Mouse (Mus musculus) thymus, adult 2 months (tissue): Measurements from ENCODE around the gene Sfswap. TPM values are rescaled to one million over a fixed set of nuclear protein-coding genes. Genes with fewer than 3 reads are reported as not detected.

Source experiments
- DNase-seq: peaks from one replicate; pipeline ENCODE4 v3.0.0; 2021
- H3K27ac ChIP-seq: fragments of 200-500 bp; 2 replicates; pipeline ENCODE4 v1.5.1; 2012; ENCODE audit warnings: low read length, control low read depth; ENCODE audit not compliant: control insufficient read depth, insufficient read depth
- H3K27me3 ChIP-seq: fragments of 200-500 bp; 2 replicates; pipeline ENCODE4 v1.6.1; 2012; ENCODE audit warnings: mild to moderate bottlenecking, low read length, moderate library complexity, mixed read lengths; ENCODE audit not compliant: control insufficient read depth, insufficient read depth
- H3K36me3 ChIP-seq: fragments of 200-500 bp; 2 replicates; pipeline ENCODE4 v1.6.1; 2012; ENCODE audit warnings: mild to moderate bottlenecking, low read length, moderate library complexity; ENCODE audit not compliant: control insufficient read depth, insufficient read depth
- H3K4me1 ChIP-seq: fragments of 200-500 bp; replicated peaks from 2 replicates; pipeline ENCODE4 v1.6.1; 2012; ENCODE audit warnings: low read length; ENCODE audit not compliant: control insufficient read depth, insufficient read depth
- H3K4me3 ChIP-seq: fragments of 200-500 bp; 2 replicates; pipeline ENCODE4 v1.5.1; 2012; ENCODE audit warnings: mild to moderate bottlenecking, low read length, control low read depth, moderate library complexity; ENCODE audit not compliant: control insufficient read depth, insufficient read depth
- CTCF ChIP-seq: fragments of 200-500 bp; IDR thresholded peaks from 2 replicates; pipeline ENCODE4 v1.5.1; 2012; ENCODE audit warnings: mild to moderate bottlenecking, control low read depth, low read length, moderate library complexity, borderline replicate concordance; ENCODE audit not compliant: control insufficient read depth, poor library complexity, insufficient read depth; ENCODE audit errors: extremely low read depth
- POLR2A ChIP-seq: fragments of 200-500 bp; IDR thresholded peaks from 2 replicates; pipeline ENCODE4 v1.6.1; 2012; ENCODE audit warnings: mild to moderate bottlenecking, low read length, control low read depth, moderate library complexity; ENCODE audit not compliant: control insufficient read depth, poor library complexity, insufficient read depth; ENCODE audit errors: extremely low read depth
- WGBS: fragments of 180-500 bp; shearing (Covaris S2); methylation state at CpG from one replicate; pipeline ENCODE4 v1.1.7; 2018; 5-methylcytosine and 5-hydroxymethylcytosine counted together
- polyA plus RNA-seq: library from polyadenylated mRNA; depleted of rRNA; stranded (reverse); fragments of >200 nt; gene quantifications from 2 replicates; pipeline ENCODE4 v1.2.3, GENCODE M21; 2012

Gene Sfswap
- polyA plus RNA-seq, 1 experiment: 160 TPM

GRCm38 (mm10) chr5:129558591-129558990 is 57.6 kb downstream of the Sfswap start:
- no peaks in the 10 kb centered on the region for H3K27me3 ChIP-seq
- H3K4me3 ChIP-seq: no peak overlapping the region
- WGBS: 63% methylated on average over 5 of the region's 5 CpGs
- no peaks in the 10 kb centered on the region for H3K4me1 ChIP-seq
- no peak for DNase-seq
- TF ChIP-seq CTCF (no peak), POLR2A (no peak)
- H3K36me3 ChIP-seq: peaks cover 74% of the 10 kb centered on the region
- no peak overlapping the region for H3K27ac ChIP-seq

GRCm38 (mm10) chr5:129559283-129559682 is 58.3 kb downstream of the Sfswap start:
- Histone ChIP-seq H3K27me3 (no peaks in the 10 kb centered on the region), H3K27ac (no peak overlapping the region), H3K4me3 (no peak overlapping the region), H3K4me1 (no peaks in the 10 kb centered on the region), H3K36me3 (peaks cover 74% of the 10 kb centered on the region)
- 94% methylated on average over 11 of the region's 11 CpGs for WGBS
- TF ChIP-seq POLR2A (no peak), CTCF (no peak)
- DNase-seq: no peak

- WGBS: 98% methylated on average over 8 of the region's 8 CpGs
These were observed 61.3 kb downstream of the Sfswap start for GRCm38 (mm10) chr5:129562342-129562741.

GRCm38 (mm10) chr5:129568596-129568995 is 67.6 kb downstream of the Sfswap start:
- peaks cover 59% of the 10 kb centered on the region for H3K36me3 ChIP-seq
- WGBS: 96% methylated on average over 4 of the region's 4 CpGs
- no peak overlapping the region for H3K27ac ChIP-seq
- no peaks in the 10 kb centered on the region for H3K4me1 ChIP-seq
- no peak overlapping the region for H3K4me3 ChIP-seq
- TF ChIP-seq POLR2A (no peak), CTCF (no peak)
- H3K27me3 ChIP-seq: no peaks in the 10 kb centered on the region
- DNase-seq: no peak

More at GRCm38 (mm10) chr5:129562342-129562741, 61.3 kb downstream of the Sfswap start:
- no peak for DNase-seq
- H3K4me1 ChIP-seq: no peaks in the 10 kb centered on the region
- H3K27me3 ChIP-seq: no peaks in the 10 kb centered on the region
- H3K36me3 ChIP-seq: peaks cover 66% of the 10 kb centered on the region
- no peak overlapping the region for H3K4me3 ChIP-seq
- H3K27ac ChIP-seq: no peak overlapping the region
- TF ChIP-seq CTCF (no peak), POLR2A (no peak)

- Histone ChIP-seq H3K27me3 (no peaks in the 10 kb centered on the region; the same call in 1 of the 2 replicates), H3K4me3 (no peak overlapping the region), H3K36me3 (no peaks in the 10 kb centered on the region), H3K4me1 (no peaks in the 10 kb centered on the region), H3K27ac (no peak overlapping the region)
- WGBS: 11% methylated on average over 12 of the region's 12 CpGs
- TF ChIP-seq CTCF: no peak
- TF ChIP-seq POLR2A: no peak
- no peak for DNase-seq
These were observed 77.2 kb downstream of the Sfswap start for GRCm38 (mm10) chr5:129578201-129578600.

GRCm38 (mm10) chr5:129580046-129580445 is 79.0 kb downstream of the Sfswap start:
- Histone ChIP-seq H3K27me3 (no peaks in the 10 kb centered on the region; the same call in 1 of the 2 replicates), H3K36me3 (no peaks in the 10 kb centered on the region), H3K4me1 (peaks cover 7% of the 10 kb centered on the region), H3K27ac (no peak overlapping the region), H3K4me3 (no peak overlapping the region)
- WGBS: 26% methylated on average over 6 of the region's 6 CpGs
- TF ChIP-seq CTCF (no peak), POLR2A (no peak)
- DNase-seq: no peak

GRCm38 (mm10) chr5:129580572-129580971 is 79.6 kb downstream of the Sfswap start:
- no peak for TF ChIP-seq POLR2A
- no peak for TF ChIP-seq CTCF
- no peak for DNase-seq
- peaks cover 4% of the 10 kb centered on the region; the same call in 1 of the 2 replicates for H3K27me3 ChIP-seq
- H3K36me3 ChIP-seq: no peaks in the 10 kb centered on the region
- no peak overlapping the region for H3K4me3 ChIP-seq
- 87% methylated on average over 9 of the region's 9 CpGs for WGBS
- peaks cover 12% of the 10 kb centered on the region for H3K4me1 ChIP-seq
- no peak overlapping the region for H3K27ac ChIP-seq
